Mouse (Mus musculus): ENCODE data around the gene Ap1g2.

DNA sequence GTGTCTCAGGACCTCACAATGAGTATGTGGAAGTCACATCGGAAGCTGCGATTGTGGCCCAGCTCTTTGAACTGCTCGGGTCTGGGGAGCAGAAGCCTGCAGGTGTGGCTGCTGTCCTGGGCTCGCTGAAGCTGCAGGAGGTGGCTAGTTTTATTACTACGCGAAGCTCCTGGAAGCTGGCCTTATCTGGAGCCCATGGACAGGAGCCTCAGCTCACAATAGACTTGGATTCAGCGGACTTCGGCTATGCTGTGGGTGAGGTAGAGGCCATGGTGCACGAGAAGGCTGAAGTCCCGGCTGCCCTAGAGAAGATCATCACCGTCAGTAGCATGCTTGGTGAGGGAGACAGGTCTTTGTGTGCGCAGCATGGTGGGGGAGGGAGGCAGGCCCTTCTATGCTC lies 10.7 kb downstream of the Ap1g2 start:
- no peak for TF ChIP-seq POLR2A (IDR thresholded peaks at IDR 0.05; ENCODE audit: low read depth, low read length)
- no peak for TF ChIP-seq CTCF (IDR thresholded peaks at IDR 0.05; ENCODE audit: borderline replicate concordance, insufficient read depth, low read length)

Measured in embryonic fibroblast, embryonic 13.5 days (primary cell).